Mouse (Mus musculus) kidney, embryonic 14.5 days (tissue): ENCODE results near the gene Hist1h3f. TPM values are rescaled to one million over a fixed set of nuclear protein-coding genes. Genes with fewer than 3 reads are reported as not detected.
A peak's percentile ranks its signal among the peaks of the same experiment; 100 is the strongest.
"Not testable (repeated sequence)": the region's sequence is repeated elsewhere in the genome, so short reads cannot be mapped to it uniquely, and the experiment has no call there.

Source experiments
- ATAC-seq: fragments of 200-750 bp; cut with Nextera tagmentation; 2 replicates; pipeline ENCODE4 v1.8.0; 2017; ENCODE audit warnings: moderate number of reproducible peaks, mild to moderate bottlenecking, moderate TSS enrichment, moderate library complexity; ENCODE audit not compliant: low FRiP score, low TSS enrichment
- H3K27ac ChIP-seq: fragments of 300-500 bp; sonication (generic); 2 replicates; pipeline ENCODE4 v1.5.1; 2014; ENCODE audit warnings: low read depth, mild to moderate bottlenecking, low read length, moderate library complexity, mixed read lengths
- H3K27me3 ChIP-seq: fragments of 300-500 bp; sonication (generic); 2 replicates; pipeline ENCODE4 v1.6.1; 2014; ENCODE audit warnings: mild to moderate bottlenecking, low read length; ENCODE audit not compliant: control insufficient read depth, insufficient read depth
- H3K36me3 ChIP-seq: fragments of 300-500 bp; sonication (generic); 2 replicates; pipeline ENCODE4 v1.6.1; 2014; ENCODE audit warnings: low read length, mixed read lengths; ENCODE audit not compliant: control insufficient read depth, insufficient read depth
- H3K4me1 ChIP-seq: fragments of 300-500 bp; sonication (generic); 2 replicates; pipeline ENCODE4 v1.6.1; 2014; ENCODE audit warnings: low read length, mixed read lengths; ENCODE audit not compliant: control insufficient read depth, insufficient read depth
- H3K4me2 ChIP-seq: fragments of 300-500 bp; sonication (generic); replicated peaks from 2 replicates; pipeline ENCODE4 v1.6.1; 2014; ENCODE audit warnings: low read depth, mild to moderate bottlenecking, low read length
- H3K4me3 ChIP-seq: fragments of 300-500 bp; sonication (generic); 2 replicates; pipeline ENCODE4 v1.5.1; 2014; ENCODE audit warnings: mild to moderate bottlenecking, low read length
- H3K9ac ChIP-seq: fragments of 300-500 bp; sonication (generic); 2 replicates; pipeline ENCODE4 v1.6.1; 2014; ENCODE audit warnings: low read depth, mild to moderate bottlenecking, low read length, moderate library complexity
- H3K9me3 ChIP-seq: fragments of 300-500 bp; sonication (generic); 2 replicates; pipeline ENCODE4 v1.6.1; 2016; ENCODE audit warnings: low read length; ENCODE audit not compliant: control insufficient read depth
- WGBS: fragments of 180-500 bp; shearing (Covaris S2); extraction: QIAGEN DNeasy Blood & Tissue Kit; methylation state at CpG from one replicate; pipeline ENCODE4 v1.1.7; 2014; 5-methylcytosine and 5-hydroxymethylcytosine counted together
- polyA plus RNA-seq: library from polyadenylated mRNA; unstranded; fragments of >200 nt; fragmentation: Nextera tagmentation; extraction: Ambion mirVana; gene quantifications from 2 replicates; pipeline ENCODE4 v1.2.1, GENCODE M21; 2014

Gene Hist1h3f
- polyA plus RNA-seq, 1 experiment from 2014 or later = 1.2 TPM

GRCm38 (mm10) chr13:23539821-23540220 lies 4.0 kb upstream of the Hist1h3f start:
- ATAC-seq, H3K4me2 ChIP-seq, H3K9me3 ChIP-seq, H3K27me3 ChIP-seq, H3K4me1 ChIP-seq, H3K4me3 ChIP-seq, H3K9ac ChIP-seq, H3K36me3 ChIP-seq, H3K27ac ChIP-seq: not testable (repeated sequence)
- 68% methylated on average over 1 of the region's 1 CpGs for WGBS

GRCm38 (mm10) chr13:23541497-23541896 lies 2.4 kb upstream of the Hist1h3f start:
- Histone ChIP-seq H3K9ac (no peak overlapping the region), H3K4me2 (no peak overlapping the region), H3K27ac (no peak overlapping the region), H3K36me3 (no peaks in the 10 kb centered on the region), H3K27me3 (no peaks in the 10 kb centered on the region), H3K4me3 (no peak overlapping the region), H3K9me3 (no peaks in the 10 kb centered on the region), H3K4me1 (peaks cover 5% of the 10 kb centered on the region)
- WGBS = 90% methylated on average over 3 of the region's 3 CpGs
- ATAC-seq = no peak

GRCm38 (mm10) chr13:23542225-23542980 lies 1.4 kb upstream of the Hist1h3f start:
- Histone ChIP-seq H3K9ac (peak overlapping the region; percentile 68), H3K4me3 (peak overlapping the region; percentile 44), H3K27ac (peak overlapping the region; percentile 88), H3K4me2 (peak overlapping the region; percentile 76)
- not testable (repeated sequence) for ATAC-seq, H3K9me3 ChIP-seq, H3K27me3 ChIP-seq, H3K4me1 ChIP-seq, H3K36me3 ChIP-seq
- WGBS = 11% methylated on average over 3 of the region's 3 CpGs

GRCm38 (mm10) chr13:23542999-23543607 lies 749 bp upstream of the Hist1h3f start, which contains the start of gene Hist1h2bh:
Gene Hist1h2bh, minus strand, starts transcription at chr13:23543392.
- peak; percentile 96 for ATAC-seq
- H3K4me3 ChIP-seq = peak within 1 kb of the TSS; percentile 46
- H3K27ac ChIP-seq = peak within 1 kb of the TSS; percentile 97
- not testable (repeated sequence) for H3K36me3 ChIP-seq, H3K4me1 ChIP-seq, H3K27me3 ChIP-seq, H3K9me3 ChIP-seq
- H3K9ac ChIP-seq = peak within 1 kb of the TSS; percentile 69
- WGBS = under 1% methylated on average over 24 of the region's 42 CpGs
- H3K4me2 ChIP-seq = peak within 1 kb of the TSS; percentile 76

GRCm38 (mm10) chr13:23544787-23545120 lies 902 bp downstream of the Hist1h3f start:
- not testable (repeated sequence) for H3K4me2 ChIP-seq, H3K27me3 ChIP-seq, H3K36me3 ChIP-seq, ATAC-seq, H3K4me1 ChIP-seq, H3K9me3 ChIP-seq
- 0% methylated on average over 11 of the region's 14 CpGs for WGBS
- peak overlapping the region; percentile 69; the same call in 1 of the 2 replicates for H3K9ac ChIP-seq
- peak overlapping the region; percentile 46 for H3K4me3 ChIP-seq
- peak overlapping the region; percentile 89; the same call in 1 of the 2 replicates for H3K27ac ChIP-seq

- Histone ChIP-seq H3K9ac (no peak overlapping the region), H3K9me3 (no peaks in the 10 kb centered on the region), H3K36me3 (no peaks in the 10 kb centered on the region), H3K4me1 (peaks cover 2% of the 10 kb centered on the region; the same call in 1 of the 2 replicates), H3K27me3 (no peaks in the 10 kb centered on the region), H3K4me2 (no peak overlapping the region), H3K4me3 (no peak overlapping the region), H3K27ac (peak overlapping the region; percentile 32; the same call in 1 of the 2 replicates)
- WGBS = 71% methylated on average over 5 of the region's 5 CpGs
- no peak for ATAC-seq
Observed at GRCm38 (mm10) chr13:23546694-23547093, 2.8 kb downstream of the Hist1h3f start.

- Histone ChIP-seq H3K4me3 (peak overlapping the region; percentile 42), H3K4me2 (peak overlapping the region; percentile 55), H3K9me3 (no peaks in the 10 kb centered on the region), H3K27ac (peak overlapping the region; percentile 90), H3K9ac (peak overlapping the region; percentile 55), H3K27me3 (no peaks in the 10 kb centered on the region), H3K36me3 (no peaks in the 10 kb centered on the region), H3K4me1 (peaks cover 9% of the 10 kb centered on the region; the same call in 1 of the 2 replicates)
- ATAC-seq = no peak
- 2% methylated on average over 3 of the region's 3 CpGs for WGBS
Observed at GRCm38 (mm10) chr13:23550761-23551145, 6.9 kb downstream of the Hist1h3f start.

GRCm38 (mm10) chr13:23551146-23551834 lies 7.4 kb downstream of the Hist1h3f start, which contains the start of gene Hist1h4f:
Gene Hist1h4f, minus strand, starts transcription at chr13:23551648.
- H3K4me1 ChIP-seq, H3K9me3 ChIP-seq, H3K27me3 ChIP-seq, H3K36me3 ChIP-seq: not testable (repeated sequence)
- H3K9ac ChIP-seq = peak within 1 kb of the TSS; percentile 55
- WGBS = under 1% methylated on average over 45 of the region's 47 CpGs
- H3K4me3 ChIP-seq = peak within 1 kb of the TSS; percentile 42
- ATAC-seq = peak; percentile 88
- H3K27ac ChIP-seq = peak within 1 kb of the TSS; percentile 90
- peak within 1 kb of the TSS; percentile 55 for H3K4me2 ChIP-seq
